8 mouse cellular contexts compared by ENCODE assay signal in the genomic region with DNA sequence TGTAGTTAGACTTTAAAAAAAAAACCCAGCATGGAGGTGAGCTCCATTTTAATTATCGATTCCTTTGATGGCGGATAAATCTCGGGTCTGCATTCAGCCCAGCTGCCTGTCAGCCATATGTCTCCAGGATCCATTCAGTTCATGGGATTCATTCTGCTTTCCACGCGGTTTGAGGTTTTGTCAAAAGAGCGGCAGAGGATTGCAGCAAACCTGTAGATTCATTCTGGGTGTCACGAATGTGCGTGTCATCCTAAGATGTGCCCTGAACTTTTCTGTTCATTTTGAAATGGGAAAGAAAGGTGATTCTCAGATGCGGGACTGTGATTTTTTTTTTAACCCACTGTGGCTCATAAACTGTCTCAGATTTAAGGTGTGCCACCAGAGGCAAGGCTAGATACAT.
A peak's percentile ranks its signal among the peaks of the same experiment; 100 is the strongest.
DNase-seq lines count a peak whose midpoint lies in the region; ATAC-seq and TF ChIP-seq lines count a peak whose summit lies in the region.

No protein-coding gene starts in this region.

- peak overlapping the region; percentile 55 for H3K4me2 ChIP-seq in hindbrain, postnatal 0 days (ENCODE audit: low read depth, low read length)
- H3K4me2 ChIP-seq in neural tube, embryonic 12.5 days (replicated peaks): peak overlapping the region; percentile 56

- no peaks in the 10 kb centered on the region for H3K36me3 ChIP-seq in hindbrain, postnatal 0 days (ENCODE audit: insufficient read depth, low read length)
- H3K36me3 ChIP-seq in neural tube, embryonic 12.5 days: no peaks in the 10 kb centered on the region

- no peaks in the 10 kb centered on the region for H3K9me3 ChIP-seq in hindbrain, postnatal 0 days (ENCODE audit: low read length)
- no peaks in the 10 kb centered on the region for H3K9me3 ChIP-seq in neural tube, embryonic 12.5 days

- TF ChIP-seq POLR2A in embryonic fibroblast, embryonic 13.5 days (IDR thresholded peaks at IDR 0.05; ENCODE audit: low read depth, low read length): no peak

- peak overlapping the region; percentile 58 for H3K4me3 ChIP-seq in embryonic fibroblast, embryonic 13.5 days (ENCODE audit: insufficient read depth, low read length)
- peak overlapping the region; percentile 60 for H3K4me3 ChIP-seq in hindbrain, postnatal 0 days (ENCODE audit: low read length)
- H3K4me3 ChIP-seq in neural tube, embryonic 12.5 days: peak overlapping the region; percentile 55

- 26% methylated on average over 9 of the region's 9 CpGs for WGBS in hindbrain, postnatal 0 days
- 46% methylated on average over 9 of the region's 9 CpGs for WGBS in neural tube, embryonic 12.5 days

- peak overlapping the region; percentile 79 for H3K9ac ChIP-seq in hindbrain, postnatal 0 days (replicated peaks; ENCODE audit: low read length)
- H3K9ac ChIP-seq in neural tube, embryonic 12.5 days: peak overlapping the region; percentile 71

- H3K4me1 ChIP-seq in embryonic fibroblast, embryonic 13.5 days (ENCODE audit: control insufficient read depth, insufficient read depth, low read length): 0 out of 2 replicates have a peak, but pooled peaks cover 6% of the 10 kb centered on the region
- H3K4me1 ChIP-seq in hindbrain, postnatal 0 days (ENCODE audit: insufficient read depth, low read length): 0 out of 2 replicates have a peak, but pooled peaks cover 5% of the 10 kb centered on the region
- H3K4me1 ChIP-seq in neural tube, embryonic 12.5 days: peaks cover 12% of the 10 kb centered on the region

- peak; percentile 20 to 27 for DNase-seq in layer of hippocampus, postnatal 10 days (ENCODE audit: low spot score in 2 of 2)
- no peak for DNase-seq in layer of hippocampus, adult 9-11 months
- DNase-seq in hindbrain, postnatal 0 days (ENCODE audit: low spot score): peak; percentile 65
- no peak for DNase-seq in lung, adult 18-20 months
- DNase-seq in ovary, postnatal 10 days (ENCODE audit: low spot score): no peak
- no peak for DNase-seq in adrenal gland, postnatal 25 days

- no peaks in the 10 kb centered on the region for H3K27me3 ChIP-seq in hindbrain, postnatal 0 days (ENCODE audit: insufficient read depth, low read length)
- no peaks in the 10 kb centered on the region for H3K27me3 ChIP-seq in neural tube, embryonic 12.5 days (replicated peaks)

- no peak for ATAC-seq in hindbrain, postnatal 0 days
- ATAC-seq in neural tube, embryonic 12.5 days (ENCODE audit: low FRiP score, low read depth): no peak

- H3K27ac ChIP-seq in embryonic fibroblast, embryonic 13.5 days (ENCODE audit: insufficient read depth, low read length): peak overlapping the region; percentile 1
- peak overlapping the region; percentile 91 for H3K27ac ChIP-seq in hindbrain, postnatal 0 days
- peak overlapping the region; percentile 42 for H3K27ac ChIP-seq in neural tube, embryonic 12.5 days

- no peak for TF ChIP-seq CTCF in embryonic fibroblast, embryonic 13.5 days (IDR thresholded peaks at IDR 0.05; ENCODE audit: borderline replicate concordance, insufficient read depth, low read length)
- TF ChIP-seq CTCF in hindbrain, postnatal 0 days (IDR thresholded peaks at IDR 0.05; ENCODE audit: low read depth): no peak

Comparison
In these comparisons a context has a peak if more than half of its experiments do, and no peak if none do; other contexts are left out.
1. DNase-seq: peak in layer of hippocampus, postnatal 10 days (2 of 2) and hindbrain, postnatal 0 days (single experiment); none in layer of hippocampus, adult 9-11 months (single experiment), lung, adult 18-20 months (0 of 2), ovary, postnatal 10 days (single experiment) and adrenal gland, postnatal 25 days (single experiment).
2. H3K27ac ChIP-seq: peak in every context shown above with its lines; median percentile 91 in hindbrain, postnatal 0 days; 42 in neural tube, embryonic 12.5 days; 1 in embryonic fibroblast, embryonic 13.5 days.
3. Peak in every context shown above with its lines, with median percentiles within 50 percentile points of each other: H3K4me3 ChIP-seq.